Mouse (Mus musculus): Measurements from ENCODE around the gene Gm5773. TPM values are rescaled to one million over a fixed set of nuclear protein-coding genes. Genes with fewer than 3 reads are reported as not detected.
"Not testable (repeated sequence)": the region's sequence is repeated elsewhere in the genome, so short reads cannot be mapped to it uniquely, and the experiment has no call there.

Gm5773 gene
- not detected in 2 replicates for total RNA-seq (2017)

DNA sequence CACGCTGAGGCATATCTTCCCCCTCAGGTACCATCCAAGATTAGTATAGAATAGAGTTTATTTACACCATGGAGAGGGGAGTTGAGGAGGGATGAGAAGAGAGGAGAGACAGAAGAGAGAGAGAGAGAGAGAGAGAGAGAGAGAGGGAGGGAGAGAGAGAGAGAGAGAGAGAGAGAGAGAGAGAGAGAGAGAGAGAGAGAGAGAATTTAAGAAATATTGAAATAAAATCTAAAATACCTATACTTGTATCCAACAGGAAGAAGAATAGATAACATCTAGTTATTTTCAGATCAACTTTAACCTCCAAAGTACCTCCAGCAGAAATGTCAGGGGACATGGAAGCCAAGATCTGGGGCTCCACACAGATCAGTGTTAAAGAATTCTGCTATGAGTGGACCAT is at the start of gene Gm5773:
TSS of gene Gm5773 (plus strand) at position 301 of the 400 bp plus-strand sequence.
- ATAC-seq (replicated peaks in 1 of 2; ENCODE audit: insufficient read depth in 1 of 2, low FRiP score in 2 of 2, low TSS enrichment in 1 of 2, low read depth in 1 of 2, poor library complexity in 2 of 2, severe bottlenecking in 2 of 2) = not testable (repeated sequence)

DNA sequence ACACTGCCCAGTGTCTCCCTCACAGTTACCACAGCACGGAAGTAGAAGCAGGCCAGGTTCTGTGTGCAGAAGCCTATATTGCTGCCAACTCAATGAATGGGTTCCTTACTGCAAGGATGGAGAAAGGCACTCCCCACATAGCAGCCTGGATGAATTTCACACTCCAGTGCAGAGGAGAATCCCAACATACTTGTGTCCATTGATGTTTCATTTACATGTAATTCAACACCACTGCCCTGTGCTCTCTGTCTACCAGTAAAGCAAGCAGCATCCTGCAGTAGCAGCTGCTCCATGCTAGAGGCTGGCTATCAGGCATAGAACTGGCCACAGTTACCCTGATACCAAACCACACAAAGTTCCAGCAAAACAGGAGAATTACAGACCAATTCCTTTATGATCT is 27.3 kb upstream of the Gm5773 start:
- not testable (repeated sequence) for ATAC-seq (replicated peaks in 1 of 2; ENCODE audit: insufficient read depth in 1 of 2, low FRiP score in 2 of 2, low TSS enrichment in 1 of 2, low read depth in 1 of 2, poor library complexity in 2 of 2, severe bottlenecking in 2 of 2)

DNA sequence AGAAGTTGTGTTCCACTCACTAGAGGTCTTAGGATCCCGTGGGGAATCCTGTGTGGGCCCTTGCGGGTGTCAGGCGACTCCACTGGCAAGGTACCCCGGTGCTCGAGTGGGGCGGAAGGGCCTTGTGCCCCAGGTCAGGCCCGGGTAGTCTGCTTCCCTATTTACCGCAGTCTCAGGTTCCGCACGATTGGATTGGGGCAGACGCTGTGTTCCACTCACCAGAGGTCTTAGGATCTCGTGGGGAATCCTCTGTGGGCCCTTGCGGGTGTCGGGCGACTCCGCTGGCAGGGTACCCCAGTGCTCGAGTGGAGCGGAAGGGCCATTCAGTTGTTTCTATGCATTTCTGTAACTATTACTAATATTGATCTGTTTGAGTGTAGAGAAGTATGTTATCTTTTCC is 18.8 kb upstream of the Gm5773 start:
- not testable (repeated sequence) for ATAC-seq (replicated peaks in 1 of 2; ENCODE audit: insufficient read depth in 1 of 2, low FRiP score in 2 of 2, low TSS enrichment in 1 of 2, low read depth in 1 of 2, poor library complexity in 2 of 2, severe bottlenecking in 2 of 2)

DNA sequence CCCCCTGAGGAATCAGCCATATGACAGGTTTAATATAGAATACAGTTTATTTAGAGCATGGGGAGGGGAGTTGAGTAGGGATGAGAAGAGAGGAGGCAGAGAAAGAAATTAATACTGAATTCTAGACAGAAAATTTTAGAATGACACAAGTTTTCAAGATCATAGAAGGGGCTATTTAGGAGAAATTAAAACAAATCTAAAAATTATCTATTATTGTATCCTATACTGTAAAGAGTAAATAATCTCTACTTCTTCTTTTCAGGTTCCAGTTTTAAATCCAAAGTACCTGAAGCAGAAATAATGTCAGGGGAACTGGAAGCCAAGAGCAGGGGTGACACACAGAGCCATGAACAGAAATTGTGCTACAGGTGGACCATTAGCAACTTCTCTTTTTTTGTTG is 23.3 kb downstream of the Gm5773 start, which contains the start of gene Tdpoz4:
TSS of gene Tdpoz4 (plus strand) at position 301 of the 400 bp plus-strand sequence.
- ATAC-seq (replicated peaks in 1 of 2; ENCODE audit: insufficient read depth in 1 of 2, low FRiP score in 2 of 2, low TSS enrichment in 1 of 2, low read depth in 1 of 2, poor library complexity in 2 of 2, severe bottlenecking in 2 of 2) = not testable (repeated sequence)

DNA sequence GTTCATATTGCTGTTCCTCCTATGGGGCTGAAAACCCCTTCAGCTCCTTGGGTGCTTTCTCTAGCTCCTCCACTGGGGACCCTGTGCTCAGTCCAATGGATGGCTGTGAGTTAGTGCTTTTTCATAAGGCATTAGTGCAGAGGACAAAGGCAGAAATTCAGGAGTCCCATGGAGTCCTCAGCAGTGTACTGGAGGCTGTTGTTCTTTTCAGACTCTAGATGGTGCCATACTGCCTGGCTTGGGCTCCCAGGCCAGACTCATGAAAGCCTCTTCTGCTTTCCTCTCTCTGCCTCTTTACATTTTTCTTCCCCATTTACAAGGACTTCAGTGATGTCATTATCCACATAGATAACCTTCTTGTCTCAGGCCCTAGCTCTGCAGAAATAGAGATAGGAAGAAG is 40.5 kb downstream of the Gm5773 start:
- not testable (repeated sequence) for ATAC-seq (replicated peaks in 1 of 2; ENCODE audit: insufficient read depth in 1 of 2, low FRiP score in 2 of 2, low TSS enrichment in 1 of 2, low read depth in 1 of 2, poor library complexity in 2 of 2, severe bottlenecking in 2 of 2)

Other genes with a start within 250 kb of the Gm5773 start
- gene S100a10, start 217.9 kb upstream of the Gm5773 start, total RNA-seq (2017) = 357 and 381 TPM in 2 replicates
- gene Tdpoz2, start 120.3 kb upstream of the Gm5773 start, total RNA-seq (2017) = not detected in 2 replicates
- not detected in 2 replicates for gene Tdpoz1, start 96.7 kb upstream of the Gm5773 start, total RNA-seq (2017)
- gene Gm37596, start 79.9 kb upstream of the Gm5773 start, total RNA-seq (2017) = not detected in 2 replicates
- gene Tdpoz4, start 23.4 kb downstream of the Gm5773 start, total RNA-seq (2017) = not detected in 2 replicates
- gene Tdpoz3, start 53.0 kb downstream of the Gm5773 start, total RNA-seq (2017) = not detected in 2 replicates
- not detected in 2 replicates for gene Gm9117, start 170.5 kb downstream of the Gm5773 start, total RNA-seq (2017)
- not detected in 2 replicates for gene Tdpoz5, start 188.3 kb downstream of the Gm5773 start, total RNA-seq (2017)